Mouse (Mus musculus): ENCODE measurements around the gene Rhog.
A peak's percentile ranks its signal among the peaks of the same experiment; 100 is the strongest.

Gene Rhog

GRCm38 (mm10) chr7:102222336-102222735, 33.5 kb downstream of the Rhog start:
- DNase-seq (ENCODE audit: low read depth, low spot score), result no peak

- DNase-seq (ENCODE audit: low read depth, low spot score), result no peak
These were observed 34.0 kb downstream of the Rhog start for GRCm38 (mm10) chr7:102221899-102222298.

GRCm38 (mm10) chr7:102211071-102211470, 44.8 kb downstream of the Rhog start:
- DNase-seq (ENCODE audit: low read depth, low spot score), result no peak

GRCm38 (mm10) chr7:102209756-102210721, 45.8 kb downstream of the Rhog start, which contains the start of the genes Nup98 and Pgap2:
Nup98 (minus strand) TSS chr7:102210176.
Pgap2 (plus strand) TSS chr7:102210208.
- peak; percentile 98 for DNase-seq (ENCODE audit: low read depth, low spot score)

GRCm38 (mm10) chr7:102208806-102209363, 47.0 kb downstream of the Rhog start:
- no peak for DNase-seq (ENCODE audit: low read depth, low spot score)

- no peak for DNase-seq (ENCODE audit: low read depth, low spot score)
These were observed 50.2 kb downstream of the Rhog start for GRCm38 (mm10) chr7:102205646-102206045.

- DNase-seq (ENCODE audit: low read depth, low spot score), result no peak
These were observed 51.5 kb downstream of the Rhog start for GRCm38 (mm10) chr7:102204296-102204857.

GRCm38 (mm10) chr7:102200996-102201785, 54.7 kb downstream of the Rhog start:
- DNase-seq (ENCODE audit: low read depth, low spot score), result no peak

- DNase-seq (ENCODE audit: low read depth, low spot score), result no peak
These were observed 55.3 kb downstream of the Rhog start for GRCm38 (mm10) chr7:102200576-102200975.

GRCm38 (mm10) chr7:102192356-102192755, 63.5 kb downstream of the Rhog start:
- no peak for DNase-seq (ENCODE audit: low read depth, low spot score)

Data from brain, embryonic 18.5 days (tissue).